Comparison of ENCODE assay signal across 8 mouse cellular contexts in genomic region chr8:34689049-34689824, GRCm38 (mm10).
A peak's percentile ranks its signal among the peaks of the same experiment; 100 is the strongest.
DNase-seq lines count a peak whose midpoint lies in the region; ATAC-seq and TF ChIP-seq lines count a peak whose summit lies in the region.

No protein-coding gene starts in this region.

- TF ChIP-seq POLR2A in ES-Bruce4 (IDR thresholded peaks at IDR 0.05; ENCODE audit: insufficient read depth, low read length), result no peak

- peak overlapping the region; percentile 71 for H3K4me2 ChIP-seq in heart, embryonic 12.5 days
- H3K4me2 ChIP-seq in hindbrain, embryonic 13.5 days, result peak overlapping the region; percentile 43

- H3K27me3 ChIP-seq in heart, embryonic 12.5 days (replicated peaks), result peaks cover 10% of the 10 kb centered on the region
- H3K27me3 ChIP-seq in ES-Bruce4 (ENCODE audit: control insufficient read depth, insufficient read depth, low read length, poor library complexity, severe bottlenecking), result no peaks in the 10 kb centered on the region
- H3K27me3 ChIP-seq in hindbrain, embryonic 13.5 days, result 0 out of 2 replicates have a peak, but pooled peaks cover 12% of the 10 kb centered on the region
- H3K27me3 ChIP-seq in megakaryocyte, embryonic 14.5 days (replicated peaks), result peaks cover 64% of the 10 kb centered on the region

- peak overlapping the region; percentile 33; the same call in 1 of the 2 replicates for H3K9ac ChIP-seq in heart, embryonic 12.5 days
- H3K9ac ChIP-seq in ES-Bruce4 (ENCODE audit: low read depth, poor library complexity, severe bottlenecking), result peak overlapping the region; percentile 1; the same call in 1 of the 2 replicates
- no peak overlapping the region for H3K9ac ChIP-seq in hindbrain, embryonic 13.5 days

- no peak overlapping the region for H3K27ac ChIP-seq in heart, embryonic 12.5 days (ENCODE audit: poor library complexity, severe bottlenecking)
- no peak overlapping the region; the same call in 1 of the 2 replicates for H3K27ac ChIP-seq in ES-Bruce4 (ENCODE audit: insufficient read depth, low read length)
- H3K27ac ChIP-seq in hindbrain, embryonic 13.5 days, result no peak overlapping the region

- no peaks in the 10 kb centered on the region for H3K9me3 ChIP-seq in heart, embryonic 12.5 days (replicated peaks)
- H3K9me3 ChIP-seq in ES-Bruce4 (replicated peaks; ENCODE audit: control insufficient read depth, insufficient read depth, low read length, poor library complexity, severe bottlenecking), result peaks cover 11% of the 10 kb centered on the region
- H3K9me3 ChIP-seq in hindbrain, embryonic 13.5 days, result no peaks in the 10 kb centered on the region
- peaks cover 5% of the 10 kb centered on the region; the same call in 1 of the 2 replicates for H3K9me3 ChIP-seq in megakaryocyte, embryonic 14.5 days

- 23% methylated on average over 33 of the region's 33 CpGs for WGBS in heart, embryonic 12.5 days
- 16% methylated on average over 31 of the region's 33 CpGs for WGBS in hindbrain, embryonic 13.5 days

- H3K4me1 ChIP-seq in heart, embryonic 12.5 days (replicated peaks), result no peaks in the 10 kb centered on the region; the same call in 1 of the 2 replicates
- peaks cover 4% of the 10 kb centered on the region for H3K4me1 ChIP-seq in ES-Bruce4 (ENCODE audit: control insufficient read depth, insufficient read depth, low read length)
- H3K4me1 ChIP-seq in hindbrain, embryonic 13.5 days (replicated peaks), result peaks cover 25% of the 10 kb centered on the region
- peaks cover 22% of the 10 kb centered on the region for H3K4me1 ChIP-seq in megakaryocyte, embryonic 14.5 days

- TF ChIP-seq CTCF in ES-Bruce4 (IDR thresholded peaks at IDR 0.05; ENCODE audit: low read depth, low read length), result no peak

- no peak for DNase-seq in heart, adult 18-20 months
- no peak for DNase-seq in layer of hippocampus, adult 9-11 months
- DNase-seq in ovary, postnatal 14 days (ENCODE audit: low spot score), result no peak
- no peak for DNase-seq in gastrocnemius, postnatal 10 days

- peak overlapping the region; percentile 36 for H3K4me3 ChIP-seq in heart, embryonic 12.5 days
- peak overlapping the region; percentile 11 for H3K4me3 ChIP-seq in ES-Bruce4 (ENCODE audit: low read depth, low read length)
- H3K4me3 ChIP-seq in hindbrain, embryonic 13.5 days, result peak overlapping the region; percentile 8; the same call in 1 of the 2 replicates
- peak overlapping the region; percentile 91 for H3K4me3 ChIP-seq in megakaryocyte, embryonic 14.5 days (replicated peaks)

- H3K36me3 ChIP-seq in heart, embryonic 12.5 days, result no peaks in the 10 kb centered on the region
- H3K36me3 ChIP-seq in ES-Bruce4 (ENCODE audit: control insufficient read depth, insufficient read depth, low read length, poor library complexity, severe bottlenecking), result no peaks in the 10 kb centered on the region
- H3K36me3 ChIP-seq in hindbrain, embryonic 13.5 days, result no peaks in the 10 kb centered on the region
- H3K36me3 ChIP-seq in megakaryocyte, embryonic 14.5 days (replicated peaks; ENCODE audit: low read length), result no peaks in the 10 kb centered on the region

- ATAC-seq in heart, embryonic 12.5 days (ENCODE audit: insufficient number of reproducible peaks, low FRiP score), result peak; percentile 48; the same call in 1 of the 2 replicates
- ATAC-seq in hindbrain, embryonic 13.5 days (ENCODE audit: low FRiP score), result peak; percentile 30; the same call in 1 of the 2 replicates

- TF ChIP-seq EP300 in ES-Bruce4 (IDR thresholded peaks at IDR 0.05; ENCODE audit: insufficient read depth, low read depth, low read length), result 0 out of 2 replicates have a peak, but pooled peaks have one; percentile 36

Comparison
In these comparisons a context has a peak if more than half of its experiments do, and no peak if none do; other contexts are left out.
1. H3K4me3 ChIP-seq: peak in every context shown above with its lines; median percentile 91 in megakaryocyte, embryonic 14.5 days; 36 in heart, embryonic 12.5 days; 11 in ES-Bruce4; 8 in hindbrain, embryonic 13.5 days.